21 mouse cellular contexts compared by ENCODE assay signal in genomic region chr11:72127450-72128189, GRCm38 (mm10). TPM values are rescaled to one million over a fixed set of nuclear protein-coding genes. Genes with fewer than 3 reads are reported as not detected.
"Had no signal": no experiment of that assay in that cellular context is flagged by ENCODE, and none has a peak within 500 bp of the region (broad histone marks: within the 10 kb centered on the region; RNA-seq: fewer than 3 reads in every experiment).

No protein-coding gene starts in this region.

- H3K4me3 ChIP-seq: layer of hippocampus, adult 2 months; limb, embryonic 12.5 days; limb, embryonic 15.5 days; midbrain, embryonic 13.5 days had no signal

- H3K36me3 ChIP-seq: limb, embryonic 12.5 days; limb, embryonic 15.5 days; midbrain, embryonic 13.5 days had no signal

- H3K27ac ChIP-seq: kidney, postnatal 0 days; layer of hippocampus, adult 2 months; limb, embryonic 12.5 days; limb, embryonic 15.5 days; liver, embryonic 14.5 days; macrophage; midbrain, embryonic 13.5 days; stomach, postnatal 0 days had no signal

- H3K9me3 ChIP-seq: limb, embryonic 12.5 days; limb, embryonic 15.5 days; midbrain, embryonic 13.5 days had no signal

- ATAC-seq: liver, postnatal 0 days; lung, postnatal 0 days; midbrain, embryonic 13.5 days had no signal

- H3K4me2 ChIP-seq: limb, embryonic 12.5 days; limb, embryonic 15.5 days; liver, embryonic 11.5 days; lung, embryonic 14.5 days; midbrain, embryonic 13.5 days had no signal

- H3K9ac ChIP-seq: limb, embryonic 12.5 days; limb, embryonic 15.5 days; liver, embryonic 14.5 days; liver, postnatal 0 days; lung, embryonic 14.5 days; midbrain, embryonic 13.5 days had no signal

- DNase-seq: kidney, postnatal 25 days; layer of hippocampus, adult 9-11 months; left cerebral cortex, postnatal 4 days; liver, postnatal 0 days; lung, embryonic 14.5 days; right cerebral cortex, adult 18-20 months; right cerebral cortex, postnatal 14 days; right cerebral cortex, postnatal 4 days; thymus, adult 2 months; thymus, postnatal 14 days; thymus, postnatal 4 days had no signal

RNA-seq across cellular contexts. Expression of gene Pitpnm3, which starts 8.0 kb away (rescaled TPM):
- polyA plus RNA-seq: liver, postnatal 0 days; macrophage had no signal
